Mouse (Mus musculus): Measurements from ENCODE around the gene Prkg2. TPM values are rescaled to one million over a fixed set of nuclear protein-coding genes. Genes with fewer than 3 reads are reported as not detected.

Prkg2 gene
- total RNA-seq, 1 experiment from 2014 or later = 2.9 TPM

DNA sequence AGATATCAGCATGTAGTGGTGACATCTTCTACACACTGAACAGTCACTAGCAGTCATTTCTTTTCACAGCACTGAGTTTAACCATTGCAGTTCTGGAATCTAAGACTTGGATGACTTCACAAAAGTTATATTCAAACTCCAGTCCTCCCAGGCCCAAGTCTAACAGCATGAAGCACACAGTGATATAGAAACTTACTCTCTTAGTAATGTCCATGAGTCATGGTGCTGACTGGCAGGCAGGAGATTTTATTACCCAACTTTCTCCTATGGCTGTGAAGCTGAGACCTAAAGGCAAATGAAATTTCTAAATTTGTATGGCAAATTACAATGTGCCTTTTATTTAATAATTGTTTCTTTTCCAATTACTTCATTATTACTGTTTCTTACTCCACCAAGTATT, 139.2 kb downstream of the Prkg2 start:
- no peak for DNase-seq

DNA sequence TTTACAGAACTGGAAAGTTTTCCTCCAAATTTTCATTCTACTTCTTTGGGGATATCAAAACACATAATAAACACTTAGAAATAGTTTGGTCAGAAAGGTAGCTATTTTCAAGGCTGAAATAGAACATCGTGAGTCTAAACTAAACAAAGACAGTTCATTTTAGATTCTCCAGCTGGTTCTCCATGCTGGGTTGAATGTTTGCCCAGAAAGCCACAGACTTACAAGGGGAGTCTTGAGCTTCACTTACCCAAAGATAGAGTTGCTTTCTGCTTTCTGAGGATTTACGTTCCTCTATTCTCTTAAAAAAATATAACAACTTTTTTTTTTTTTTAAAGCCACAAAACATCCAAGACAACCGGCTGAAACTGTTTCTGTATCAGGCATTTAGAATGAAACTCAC, 142.9 kb downstream of the Prkg2 start:
- DNase-seq = no peak

DNA sequence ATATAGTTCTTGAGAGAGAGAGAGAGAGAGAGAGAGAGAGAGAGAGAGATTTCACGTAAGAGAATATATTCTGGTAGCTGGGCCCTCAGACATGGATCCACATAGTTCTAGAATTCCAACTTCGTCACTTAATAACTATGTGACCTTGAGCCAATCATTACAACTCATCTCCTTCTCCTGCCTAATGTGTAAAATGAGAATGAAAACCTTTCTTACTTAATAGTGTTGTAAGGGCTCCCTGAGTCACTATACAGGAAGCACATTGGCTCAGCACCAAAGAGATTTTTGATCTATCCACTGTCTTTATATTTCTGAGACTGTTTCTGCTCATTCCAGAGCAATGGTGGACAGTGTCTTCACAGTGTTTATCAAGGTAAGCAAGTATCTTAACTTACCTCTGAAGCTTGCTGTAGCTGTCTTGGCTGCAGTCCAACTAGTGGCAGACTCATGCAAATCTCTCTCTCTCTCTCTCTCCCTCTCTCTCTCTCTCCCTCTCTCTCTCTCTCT, 146.6 kb downstream of the Prkg2 start:
- DNase-seq = no peak

DNA sequence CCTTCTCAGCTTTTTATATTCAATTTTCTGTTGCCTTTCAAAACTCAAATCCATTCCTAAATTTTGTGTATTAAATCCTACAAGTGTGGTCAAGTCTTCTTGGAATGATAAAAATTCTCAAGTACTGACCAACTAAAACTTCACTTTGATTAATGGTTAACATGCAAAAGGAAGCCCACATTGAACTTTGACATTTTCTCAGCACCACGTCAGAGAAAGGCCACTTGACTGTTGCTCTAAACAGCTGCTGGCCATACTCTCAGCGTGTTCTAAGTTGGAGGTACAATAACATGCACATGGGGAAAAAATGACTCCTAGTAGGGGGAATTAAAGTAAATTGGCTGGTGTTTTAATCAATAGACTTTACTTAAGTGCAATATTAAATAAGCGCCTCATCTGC, 155.1 kb downstream of the Prkg2 start:
- no peak for DNase-seq

Other genes with a start within 250 kb of the Prkg2 start
- gene Bmp3, start 182.9 kb downstream of the Prkg2 start, total RNA-seq (2021) = 1.4 and 1.6 TPM in 2 replicates

All from adrenal gland, postnatal 14 days (tissue).